Mouse (Mus musculus): ENCODE results near the gene Nxpe4.
"Not testable (repeated sequence)": the region's sequence is repeated elsewhere in the genome, so short reads cannot be mapped to it uniquely, and the experiment has no call there.

GRCm38 (mm10) chr9:48166531-48166930, 4.7 kb downstream of the Nxpe4 start:
- not testable (repeated sequence) for TF ChIP-seq CTCF (IDR thresholded peaks at IDR 0.05; ENCODE audit: extremely low read depth, insufficient read length, insufficient replicate concordance, low read depth, low read length); POLR2A (IDR thresholded peaks at IDR 0.05; ENCODE audit: low read depth, low read length)
